Mouse (Mus musculus): ENCODE measurements around the gene Cox5a. TPM values are rescaled to one million over a fixed set of nuclear protein-coding genes. Genes with fewer than 3 reads are reported as not detected.

Gene Cox5a
- total RNA-seq (2014; rRNA removed) (250 and 266 TPM in 2 replicates), polyA plus RNA-seq (2015; fragmentation: Nextera tagmentation; extraction: Ambion mirVana) (1,115 and 1,120 TPM in 2 replicates)

- WGBS, result under 1% methylated on average over 92 of the region's 95 CpGs
- peak within 1 kb of the TSS; percentile 94 for H3K27ac ChIP-seq (ENCODE audit: low read depth, low read length)
- H3K4me2 ChIP-seq (ENCODE audit: low read depth, low read length, poor library complexity, severe bottlenecking), result peak within 1 kb of the TSS; percentile 58
- H3K9ac ChIP-seq (replicated peaks; ENCODE audit: low read length, poor library complexity, severe bottlenecking), result peak within 1 kb of the TSS; percentile 99
- TF ChIP-seq CTCF (IDR thresholded peaks at IDR 0.05), result 0 out of 2 replicates have a peak, but pooled peaks have one; percentile 0
- no peaks in the 10 kb centered on the region for H3K9me3 ChIP-seq (ENCODE audit: low read length)
- peak within 1 kb of the TSS; percentile 90 for H3K4me3 ChIP-seq (ENCODE audit: low read depth, low read length)
- H3K4me1 ChIP-seq (ENCODE audit: insufficient read depth, low read length), result peaks cover 10% of the 10 kb centered on the region; the same call in 1 of the 2 replicates
- no peaks in the 10 kb centered on the region for H3K27me3 ChIP-seq (ENCODE audit: insufficient read depth, low read length)
- DNase-seq (ENCODE audit: low spot score) (peak; percentile 95), ATAC-seq (ENCODE audit: low FRiP score) (peak; percentile 95)
- no peaks in the 10 kb centered on the region for H3K36me3 ChIP-seq (ENCODE audit: insufficient read depth, low read length)
Measured at GRCm38 (mm10) chr9:57521056-57521911, at the start of gene Cox5a. Gene Cox5a (plus strand): TSS chr9:57521274.

DNA sequence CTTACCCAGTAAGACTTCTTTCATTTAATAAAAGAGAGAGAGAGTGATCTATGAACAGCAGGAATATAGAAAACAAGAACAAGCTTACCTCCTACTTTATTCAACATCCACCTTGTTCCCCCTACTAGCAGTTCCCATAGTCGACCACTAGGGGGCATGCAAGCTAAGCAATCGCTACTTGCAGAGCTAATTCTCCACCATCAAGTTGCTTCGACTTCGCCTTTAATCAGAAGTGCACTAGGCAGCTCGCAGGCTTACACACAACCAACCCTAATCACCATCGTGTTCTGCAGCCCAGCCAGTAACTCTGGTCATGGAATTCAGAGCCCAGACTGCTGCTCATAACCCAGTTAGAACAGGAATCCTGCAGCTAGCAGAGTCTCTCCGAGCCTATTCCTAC lies 35.3 kb upstream of the Cox5a start:
- Histone ChIP-seq H3K9ac (replicated peaks; ENCODE audit: low read length, poor library complexity, severe bottlenecking) (no peak overlapping the region), H3K4me3 (ENCODE audit: low read depth, low read length) (no peak overlapping the region), H3K27me3 (ENCODE audit: insufficient read depth, low read length) (no peaks in the 10 kb centered on the region), H3K27ac (ENCODE audit: low read depth, low read length) (no peak overlapping the region; the same call in 1 of the 2 replicates), H3K36me3 (ENCODE audit: insufficient read depth, low read length) (no peaks in the 10 kb centered on the region), H3K4me1 (ENCODE audit: insufficient read depth, low read length) (no peaks in the 10 kb centered on the region), H3K9me3 (ENCODE audit: low read length) (no peaks in the 10 kb centered on the region), H3K4me2 (ENCODE audit: low read depth, low read length, poor library complexity, severe bottlenecking) (no peak overlapping the region; the same call in 1 of the 2 replicates)
- TF ChIP-seq CTCF (IDR thresholded peaks at IDR 0.05), result peak; percentile 99
- 14% methylated on average over 7 of the region's 7 CpGs for WGBS
- ATAC-seq (ENCODE audit: low FRiP score), result 0 out of 2 replicates have a peak, but pooled peaks have one; percentile 27
- peak; percentile 92 for DNase-seq (ENCODE audit: low spot score)

- H3K4me3 ChIP-seq (ENCODE audit: low read depth, low read length), result no peak overlapping the region
- no peaks in the 10 kb centered on the region for H3K4me1 ChIP-seq (ENCODE audit: insufficient read depth, low read length)
- DNase-seq (ENCODE audit: low spot score) (no peak), ATAC-seq (ENCODE audit: low FRiP score) (no peak)
- H3K9me3 ChIP-seq (ENCODE audit: low read length), result no peaks in the 10 kb centered on the region
- H3K27me3 ChIP-seq (ENCODE audit: insufficient read depth, low read length), result no peaks in the 10 kb centered on the region
- H3K4me2 ChIP-seq (ENCODE audit: low read depth, low read length, poor library complexity, severe bottlenecking), result no peak overlapping the region
- no peak overlapping the region for H3K27ac ChIP-seq (ENCODE audit: low read depth, low read length)
- no peaks in the 10 kb centered on the region for H3K36me3 ChIP-seq (ENCODE audit: insufficient read depth, low read length)
- no peak overlapping the region for H3K9ac ChIP-seq (replicated peaks; ENCODE audit: low read length, poor library complexity, severe bottlenecking)
- 74% methylated on average over 7 of the region's 7 CpGs for WGBS
- TF ChIP-seq CTCF (IDR thresholded peaks at IDR 0.05), result no peak
Measured at GRCm38 (mm10) chr9:57487807-57488206, 33.3 kb upstream of the Cox5a start.

GRCm38 (mm10) chr9:57493532-57493931 lies 27.5 kb upstream of the Cox5a start:
- ATAC-seq (ENCODE audit: low FRiP score), result no peak
- WGBS, result 80% methylated on average over 2 of the region's 2 CpGs
- no peaks in the 10 kb centered on the region for H3K9me3 ChIP-seq (ENCODE audit: low read length)
- no peak for DNase-seq (ENCODE audit: low spot score)
- H3K4me3 ChIP-seq (ENCODE audit: low read depth, low read length), result no peak overlapping the region
- H3K36me3 ChIP-seq (ENCODE audit: insufficient read depth, low read length), result no peaks in the 10 kb centered on the region
- TF ChIP-seq CTCF (IDR thresholded peaks at IDR 0.05), result no peak
- no peaks in the 10 kb centered on the region for H3K27me3 ChIP-seq (ENCODE audit: insufficient read depth, low read length)
- no peak overlapping the region for H3K27ac ChIP-seq (ENCODE audit: low read depth, low read length)
- H3K4me2 ChIP-seq (ENCODE audit: low read depth, low read length, poor library complexity, severe bottlenecking), result no peak overlapping the region
- no peak overlapping the region for H3K9ac ChIP-seq (replicated peaks; ENCODE audit: low read length, poor library complexity, severe bottlenecking)
- 0 out of 2 replicates have a peak, but pooled peaks cover 2% of the 10 kb centered on the region for H3K4me1 ChIP-seq (ENCODE audit: insufficient read depth, low read length)

GRCm38 (mm10) chr9:57494970-57495369 lies 26.1 kb upstream of the Cox5a start:
- H3K27ac ChIP-seq (ENCODE audit: low read depth, low read length), result no peak overlapping the region
- ATAC-seq (ENCODE audit: low FRiP score), result no peak
- DNase-seq (ENCODE audit: low spot score), result no peak
- H3K9ac ChIP-seq (replicated peaks; ENCODE audit: low read length, poor library complexity, severe bottlenecking), result no peak overlapping the region
- H3K36me3 ChIP-seq (ENCODE audit: insufficient read depth, low read length), result no peaks in the 10 kb centered on the region
- 0 out of 2 replicates have a peak, but pooled peaks cover 2% of the 10 kb centered on the region for H3K4me1 ChIP-seq (ENCODE audit: insufficient read depth, low read length)
- H3K4me2 ChIP-seq (ENCODE audit: low read depth, low read length, poor library complexity, severe bottlenecking), result no peak overlapping the region
- TF ChIP-seq CTCF (IDR thresholded peaks at IDR 0.05), result no peak
- no peaks in the 10 kb centered on the region for H3K27me3 ChIP-seq (ENCODE audit: insufficient read depth, low read length)
- H3K9me3 ChIP-seq (ENCODE audit: low read length), result no peaks in the 10 kb centered on the region
- H3K4me3 ChIP-seq (ENCODE audit: low read depth, low read length), result no peak overlapping the region

- H3K9ac ChIP-seq (replicated peaks; ENCODE audit: low read length, poor library complexity, severe bottlenecking), result no peak overlapping the region
- peaks cover 3% of the 10 kb centered on the region; the same call in 1 of the 2 replicates for H3K27me3 ChIP-seq (ENCODE audit: insufficient read depth, low read length)
- ATAC-seq (ENCODE audit: low FRiP score), result no peak
- H3K4me1 ChIP-seq (ENCODE audit: insufficient read depth, low read length), result peaks cover 2% of the 10 kb centered on the region; the same call in 1 of the 2 replicates
- WGBS, result 70% methylated on average over 5 of the region's 5 CpGs
- TF ChIP-seq CTCF (IDR thresholded peaks at IDR 0.05), result no peak
- H3K27ac ChIP-seq (ENCODE audit: low read depth, low read length), result no peak overlapping the region
- no peak for DNase-seq (ENCODE audit: low spot score)
- H3K4me3 ChIP-seq (ENCODE audit: low read depth, low read length), result no peak overlapping the region
- H3K4me2 ChIP-seq (ENCODE audit: low read depth, low read length, poor library complexity, severe bottlenecking), result no peak overlapping the region
- no peaks in the 10 kb centered on the region for H3K9me3 ChIP-seq (ENCODE audit: low read length)
- H3K36me3 ChIP-seq (ENCODE audit: insufficient read depth, low read length), result no peaks in the 10 kb centered on the region
Measured at GRCm38 (mm10) chr9:57497236-57497635, 23.8 kb upstream of the Cox5a start.

Data from midbrain, postnatal 0 days (tissue).